Mouse (Mus musculus): Measurements from ENCODE around the gene Dffa. TPM values are rescaled to one million over a fixed set of nuclear protein-coding genes. Genes with fewer than 3 reads are reported as not detected.
"Not testable (repeated sequence)": the region's sequence is repeated elsewhere in the genome, so short reads cannot be mapped to it uniquely, and the experiment has no call there.

Dffa gene
- polyA plus RNA-seq, 2 experiments: 13.1 to 13.2 TPM

DNA sequence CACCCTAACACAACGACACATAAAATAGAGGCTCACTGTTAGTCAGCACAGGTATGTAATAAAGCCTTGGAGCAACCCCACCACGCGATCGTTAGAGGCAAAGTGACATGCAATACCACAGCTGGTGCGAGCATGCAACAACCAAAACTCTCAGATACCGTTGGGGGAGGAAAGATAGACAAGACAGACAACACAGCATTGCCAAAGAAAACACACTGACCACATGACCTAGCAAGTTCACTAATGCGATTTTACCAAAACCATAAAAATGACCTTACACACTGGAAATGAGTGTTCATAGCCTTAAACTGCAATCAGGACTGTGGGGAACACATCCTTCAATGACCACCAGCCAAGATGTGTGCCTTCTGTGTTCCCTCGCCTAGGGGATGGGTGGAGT is 12.6 kb upstream of the Dffa start:
- TF ChIP-seq CTCF (IDR thresholded peaks at IDR 0.05; ENCODE audit: low read depth): no peak
- no peak for TF ChIP-seq EP300 (IDR thresholded peaks at IDR 0.05; ENCODE audit: low read depth)
- DNase-seq (ENCODE audit: low read depth in 3 of 3, low spot score in 3 of 3): no peak
- Histone ChIP-seq H3K36me3 (replicated peaks; ENCODE audit: control insufficient read depth, insufficient read depth, low read depth) (no peaks in the 10 kb centered on the region; the same call in 1 of the 2 replicates), H3K27ac (no peak overlapping the region), H3K27me3 (ENCODE audit: control insufficient read depth, insufficient read depth, low read length) (no peaks in the 10 kb centered on the region), H3K4me1 (replicated peaks; ENCODE audit: control insufficient read depth in 2 of 2, insufficient read depth in 2 of 2, low read length in 1 of 2) (peaks cover 0 to 10% of the 10 kb centered on the region in 2 experiments; a peak in 2 of 4 replicates), H3K4me3 (ENCODE audit: insufficient read depth in 1 of 2, low read depth in 2 of 2, low read length in 2 of 2) (no peak overlapping the region), H3K9ac (replicated peaks) (no peak overlapping the region), H3K9me3 (ENCODE audit: control insufficient read depth, low read length) (no peaks in the 10 kb centered on the region), H3K4me2 (ENCODE audit: low read depth) (no peak overlapping the region)
- WGBS (ENCODE audit: insufficient replicate concordance): 63% methylated on average over 8 of the region's 8 CpGs
- no peak for ATAC-seq (ENCODE audit: insufficient read depth)

DNA sequence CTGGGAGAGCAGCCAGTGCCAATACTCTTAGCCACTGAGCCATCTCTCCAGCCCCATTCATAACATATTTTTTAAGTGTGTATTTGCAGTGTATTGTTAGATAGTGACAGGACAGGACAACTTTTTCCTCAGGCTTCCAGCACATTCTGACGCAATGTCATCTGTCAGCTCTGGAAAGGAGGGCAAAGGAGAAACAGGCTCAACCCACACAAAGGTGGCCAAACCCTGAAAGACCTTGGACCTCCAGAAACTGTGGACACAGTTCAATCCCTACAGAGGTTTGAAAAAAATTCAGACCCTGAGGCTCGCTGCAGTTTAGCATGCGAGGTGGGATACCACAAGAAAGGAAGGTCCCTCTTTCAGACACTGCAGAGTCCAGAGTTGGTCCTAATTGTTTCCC is 6.0 kb upstream of the Dffa start:
- H3K27me3 ChIP-seq (ENCODE audit: control insufficient read depth, insufficient read depth, low read length): no peaks in the 10 kb centered on the region
- 60% methylated on average over 3 of the region's 3 CpGs for WGBS (ENCODE audit: insufficient replicate concordance)
- ATAC-seq (ENCODE audit: insufficient read depth) (no peak), DNase-seq (ENCODE audit: low read depth in 3 of 3, low spot score in 3 of 3) (no peak)
- H3K9ac ChIP-seq (replicated peaks): peak overlapping the region; percentile 18; the same call in 1 of the 2 replicates
- H3K36me3 ChIP-seq (replicated peaks; ENCODE audit: control insufficient read depth, insufficient read depth, low read depth): no peaks in the 10 kb centered on the region; the same call in 1 of the 2 replicates
- peak overlapping the region; percentile 74 for H3K4me2 ChIP-seq (ENCODE audit: low read depth)
- no peaks in the 10 kb centered on the region for H3K9me3 ChIP-seq (ENCODE audit: control insufficient read depth, low read length)
- peak overlapping the region; percentile 11 to 97; a peak in 3 of 4 replicates for H3K4me3 ChIP-seq (ENCODE audit: insufficient read depth in 1 of 2, low read depth in 2 of 2, low read length in 2 of 2)
- H3K4me1 ChIP-seq (replicated peaks; ENCODE audit: control insufficient read depth in 2 of 2, insufficient read depth in 2 of 2, low read length in 1 of 2): peaks cover 8 to 12% of the 10 kb centered on the region in 2 experiments; a peak in 3 of 4 replicates
- TF ChIP-seq CTCF (IDR thresholded peaks at IDR 0.05; ENCODE audit: low read depth): no peak
- no peak for TF ChIP-seq EP300 (IDR thresholded peaks at IDR 0.05; ENCODE audit: low read depth)
- H3K27ac ChIP-seq: no peak overlapping the region

DNA sequence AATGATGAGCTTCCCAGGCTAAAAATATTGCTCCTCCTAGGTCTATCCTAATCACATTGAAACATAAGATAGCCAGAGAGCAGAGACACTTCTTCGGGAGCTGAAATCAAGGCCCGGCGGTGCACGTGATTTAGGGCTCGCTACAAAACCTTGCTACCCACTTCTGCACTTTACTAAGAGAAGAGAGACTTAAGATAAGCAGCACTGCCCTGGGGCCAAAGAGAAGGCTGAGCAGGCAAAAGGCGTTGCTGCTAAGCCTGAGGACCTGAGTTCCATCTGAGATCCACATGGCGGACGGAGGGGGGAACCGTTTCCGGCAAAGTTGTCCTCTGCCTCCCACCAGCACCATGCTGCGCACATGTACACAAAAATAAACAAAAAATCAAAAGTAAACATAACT is 5.4 kb upstream of the Dffa start:
- 8% methylated on average over 11 of the region's 11 CpGs for WGBS (ENCODE audit: insufficient replicate concordance)
- Histone ChIP-seq H3K36me3 (replicated peaks; ENCODE audit: control insufficient read depth, insufficient read depth, low read depth) (no peaks in the 10 kb centered on the region), H3K27ac (no peak overlapping the region), H3K9ac (replicated peaks) (peak overlapping the region; percentile 93), H3K4me2 (ENCODE audit: low read depth) (peak overlapping the region; percentile 74), H3K9me3 (ENCODE audit: control insufficient read depth, low read length) (no peaks in the 10 kb centered on the region), H3K4me3 (ENCODE audit: insufficient read depth in 1 of 2, low read depth in 2 of 2, low read length in 2 of 2) (peak overlapping the region; percentile 83 to 97), H3K4me1 (replicated peaks; ENCODE audit: control insufficient read depth in 2 of 2, insufficient read depth in 2 of 2, low read length in 1 of 2) (peaks cover 8 to 12% of the 10 kb centered on the region in 2 experiments; a peak in 3 of 4 replicates), H3K27me3 (ENCODE audit: control insufficient read depth, insufficient read depth, low read length) (no peaks in the 10 kb centered on the region)
- DNase-seq (ENCODE audit: low read depth in 3 of 3, low spot score in 3 of 3) (no peak), ATAC-seq (ENCODE audit: insufficient read depth) (no peak)
- TF ChIP-seq CTCF (IDR thresholded peaks at IDR 0.05; ENCODE audit: low read depth): no peak
- no peak for TF ChIP-seq EP300 (IDR thresholded peaks at IDR 0.05; ENCODE audit: low read depth)

DNA sequence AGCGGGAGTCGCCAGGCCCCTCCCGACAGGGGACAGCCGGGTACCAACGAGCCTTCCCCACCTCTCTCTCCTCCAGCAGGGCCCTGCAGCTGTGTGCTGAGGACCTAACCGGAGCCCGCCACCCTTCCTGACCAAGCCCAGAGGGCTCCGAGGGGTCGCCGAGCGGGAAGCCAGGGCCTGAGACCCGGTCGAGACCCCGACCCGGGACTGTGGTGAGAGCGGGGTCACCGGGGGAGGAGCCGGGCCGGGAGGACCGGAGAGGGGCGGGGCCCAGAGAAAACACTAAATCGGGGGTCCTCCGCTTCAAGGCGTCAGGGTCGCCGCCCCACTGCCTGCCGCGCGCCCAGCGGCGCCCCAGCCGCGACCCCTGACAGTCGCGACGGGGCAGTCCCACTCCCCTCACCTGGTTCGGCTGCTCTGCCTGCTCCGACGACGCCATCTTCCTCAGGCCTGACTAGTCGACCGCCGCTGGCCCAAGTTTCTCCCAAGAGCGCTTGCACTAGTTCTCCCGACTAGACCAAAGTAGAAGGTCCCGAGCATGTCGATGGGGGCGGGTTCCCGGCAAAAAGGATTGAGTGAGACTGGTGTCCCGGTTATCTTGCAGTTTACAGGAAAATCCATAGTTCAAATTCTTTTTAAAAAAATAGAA is 4.5 kb upstream of the Dffa start, which contains the start of gene Pex14:
TSS of gene Pex14 (minus strand) at position 508 of the 649 bp plus-strand sequence.
- Histone ChIP-seq H3K27me3 (ENCODE audit: control insufficient read depth, insufficient read depth, low read length) (no peaks in the 10 kb centered on the region), H3K4me1 (replicated peaks; ENCODE audit: control insufficient read depth in 2 of 2, insufficient read depth in 2 of 2, low read length in 1 of 2) (peaks cover 8 to 12% of the 10 kb centered on the region in 2 experiments), H3K36me3 (replicated peaks; ENCODE audit: control insufficient read depth, insufficient read depth, low read depth) (no peaks in the 10 kb centered on the region), H3K4me3 (ENCODE audit: insufficient read depth in 1 of 2, low read depth in 2 of 2, low read length in 2 of 2) (peak within 1 kb of the TSS; percentile 83 to 97), H3K27ac (peak within 1 kb of the TSS; percentile 6; the same call in 1 of the 2 replicates), H3K9ac (replicated peaks) (peak within 1 kb of the TSS; percentile 93), H3K9me3 (ENCODE audit: control insufficient read depth, low read length) (no peaks in the 10 kb centered on the region), H3K4me2 (ENCODE audit: low read depth) (peak within 1 kb of the TSS; percentile 74)
- ATAC-seq (ENCODE audit: insufficient read depth) (peak; percentile 79), DNase-seq (ENCODE audit: low read depth in 3 of 3, low spot score in 3 of 3) (peak; percentile 78 to 83 (median 80))
- WGBS (ENCODE audit: insufficient replicate concordance): under 1% methylated on average over 47 of the region's 50 CpGs
- no peak for TF ChIP-seq EP300 (IDR thresholded peaks at IDR 0.05; ENCODE audit: low read depth)
- no peak for TF ChIP-seq CTCF (IDR thresholded peaks at IDR 0.05; ENCODE audit: low read depth)

DNA sequence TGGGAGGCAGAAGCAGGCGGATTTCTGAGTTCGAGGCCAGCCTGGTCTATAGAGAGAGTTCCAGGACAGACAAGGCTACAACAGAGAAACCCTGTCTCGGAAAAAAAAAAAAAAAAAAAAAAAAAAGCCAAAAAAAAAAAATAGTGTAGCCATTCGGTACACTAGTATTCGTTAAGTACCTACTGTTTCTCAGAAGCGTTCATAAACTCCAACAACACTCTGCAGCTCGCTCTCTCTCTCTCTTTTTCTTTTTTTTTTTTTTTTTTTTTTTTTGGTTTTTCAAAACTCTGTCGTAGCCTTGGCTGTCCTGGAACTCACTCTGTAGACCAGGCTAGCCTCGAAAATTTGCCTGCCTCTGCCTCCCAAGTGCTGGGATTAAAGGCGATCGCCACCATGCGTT is 3.5 kb upstream of the Dffa start:
- Histone ChIP-seq H3K4me2 (ENCODE audit: low read depth) (peak overlapping the region; percentile 74; the same call in 1 of the 2 replicates), H3K4me1 (replicated peaks; ENCODE audit: control insufficient read depth in 2 of 2, insufficient read depth in 2 of 2, low read length in 1 of 2) (peaks cover 8 to 17% of the 10 kb centered on the region in 2 experiments)
- not testable (repeated sequence) for ATAC-seq (ENCODE audit: insufficient read depth); H3K9ac ChIP-seq (replicated peaks); H3K9me3 ChIP-seq (ENCODE audit: control insufficient read depth, low read length); H3K36me3 ChIP-seq (replicated peaks; ENCODE audit: control insufficient read depth, insufficient read depth, low read depth); DNase-seq (ENCODE audit: low read depth in 3 of 3, low spot score in 3 of 3); H3K27ac ChIP-seq; H3K4me3 ChIP-seq (ENCODE audit: insufficient read depth in 1 of 2, low read depth in 2 of 2, low read length in 2 of 2); H3K27me3 ChIP-seq (ENCODE audit: control insufficient read depth, insufficient read depth, low read length)
- WGBS (ENCODE audit: insufficient replicate concordance): 75% methylated on average over 12 of the region's 12 CpGs

All from liver, embryonic 14.5 days (tissue).